Mouse (Mus musculus): ENCODE results near the gene Olfr48. TPM values are rescaled to one million over a fixed set of nuclear protein-coding genes. Genes with fewer than 3 reads are reported as not detected.

Gene Olfr48
- not detected in 2 replicates for polyA plus RNA-seq (2012; rRNA removed)

GRCm38 (mm10) chr2:89848105-89848504, at the start of gene Olfr48:
TSS of gene Olfr48 (minus strand) at chr2:89848205.
- Histone ChIP-seq H3K27ac (ENCODE audit: insufficient read depth, low read length) (no peak within 1 kb of the TSS), H3K4me3 (replicated peaks; ENCODE audit: insufficient read depth, low read depth, low read length) (no peak within 1 kb of the TSS), H3K4me1 (ENCODE audit: control insufficient read depth, insufficient read depth, low read length) (no peaks in the 10 kb centered on the region), H3K27me3 (ENCODE audit: control insufficient read depth, insufficient read depth, low read length) (no peaks in the 10 kb centered on the region)
- TF ChIP-seq CTCF (IDR thresholded peaks at IDR 0.05; ENCODE audit: borderline replicate concordance, insufficient read depth, low read depth, low read length) (no peak), POLR2A (IDR thresholded peaks at IDR 0.05; ENCODE audit: borderline replicate concordance, insufficient read depth, low read length) (no peak)
- no peak for DNase-seq
- 88% methylated on average over 5 of the region's 5 CpGs for WGBS

- WGBS = 93% methylated on average over 1 of the region's 1 CpGs
- H3K4me1 ChIP-seq (ENCODE audit: control insufficient read depth, insufficient read depth, low read length) = no peaks in the 10 kb centered on the region
- H3K27me3 ChIP-seq (ENCODE audit: control insufficient read depth, insufficient read depth, low read length) = no peaks in the 10 kb centered on the region
- no peak within 1 kb of the TSS for H3K4me3 ChIP-seq (replicated peaks; ENCODE audit: insufficient read depth, low read depth, low read length)
- H3K27ac ChIP-seq (ENCODE audit: insufficient read depth, low read length) = no peak within 1 kb of the TSS
- TF ChIP-seq POLR2A (IDR thresholded peaks at IDR 0.05; ENCODE audit: borderline replicate concordance, insufficient read depth, low read length) (no peak), CTCF (IDR thresholded peaks at IDR 0.05; ENCODE audit: borderline replicate concordance, insufficient read depth, low read depth, low read length) (no peak)
- DNase-seq = no peak
Measured at GRCm38 (mm10) chr2:89878137-89878536, 30.1 kb upstream of the Olfr48 start, which contains the start of gene Olfr1257. TSS of gene Olfr1257 (plus strand) at chr2:89878437.

GRCm38 (mm10) chr2:89849230-89849629, 1.2 kb upstream of the Olfr48 start:
- TF ChIP-seq POLR2A (IDR thresholded peaks at IDR 0.05; ENCODE audit: borderline replicate concordance, insufficient read depth, low read length) (no peak), CTCF (IDR thresholded peaks at IDR 0.05; ENCODE audit: borderline replicate concordance, insufficient read depth, low read depth, low read length) (no peak)
- whole genome bisulfite sequencing = 86% methylated on average over 1 of the region's 1 CpGs
- H3K4me1 ChIP-seq (ENCODE audit: control insufficient read depth, insufficient read depth, low read length) = no peaks in the 10 kb centered on the region

GRCm38 (mm10) chr2:89841455-89841854, 6.5 kb downstream of the Olfr48 start, which contains the start of gene Olfr1256:
TSS of gene Olfr1256 (minus strand) at chr2:89841555.
- Histone ChIP-seq H3K4me3 (replicated peaks; ENCODE audit: insufficient read depth, low read depth, low read length) (no peak within 1 kb of the TSS), H3K27me3 (ENCODE audit: control insufficient read depth, insufficient read depth, low read length) (no peaks in the 10 kb centered on the region), H3K27ac (ENCODE audit: insufficient read depth, low read length) (no peak within 1 kb of the TSS), H3K4me1 (ENCODE audit: control insufficient read depth, insufficient read depth, low read length) (no peaks in the 10 kb centered on the region)
- 59% methylated on average over 2 of the region's 2 CpGs for WGBS
- no peak for DNase-seq
- TF ChIP-seq POLR2A (IDR thresholded peaks at IDR 0.05; ENCODE audit: borderline replicate concordance, insufficient read depth, low read length) (no peak), CTCF (IDR thresholded peaks at IDR 0.05; ENCODE audit: borderline replicate concordance, insufficient read depth, low read depth, low read length) (no peak)

More at GRCm38 (mm10) chr2:89849230-89849629, 1.2 kb upstream of the Olfr48 start:
- Histone ChIP-seq H3K4me3 (replicated peaks; ENCODE audit: insufficient read depth, low read depth, low read length) (no peak overlapping the region), H3K27ac (ENCODE audit: insufficient read depth, low read length) (no peak overlapping the region), H3K27me3 (ENCODE audit: control insufficient read depth, insufficient read depth, low read length) (no peaks in the 10 kb centered on the region)
- no peak for DNase-seq

- WGBS = 79% methylated on average over 1 of the region's 1 CpGs
- TF ChIP-seq CTCF (IDR thresholded peaks at IDR 0.05; ENCODE audit: borderline replicate concordance, insufficient read depth, low read depth, low read length) = no peak
- TF ChIP-seq POLR2A (IDR thresholded peaks at IDR 0.05; ENCODE audit: borderline replicate concordance, insufficient read depth, low read length) = no peak
- H3K4me3 ChIP-seq (replicated peaks; ENCODE audit: insufficient read depth, low read depth, low read length) = no peak overlapping the region
Measured at GRCm38 (mm10) chr2:89820216-89820615, 27.8 kb downstream of the Olfr48 start.

GRCm38 (mm10) chr2:89811751-89812150, 36.3 kb downstream of the Olfr48 start, which contains the start of gene Olfr1255:
TSS of gene Olfr1255 (plus strand) at chr2:89812051.
- Histone ChIP-seq H3K27ac (ENCODE audit: insufficient read depth, low read length) (no peak within 1 kb of the TSS), H3K4me1 (ENCODE audit: control insufficient read depth, insufficient read depth, low read length) (no peaks in the 10 kb centered on the region), H3K4me3 (replicated peaks; ENCODE audit: insufficient read depth, low read depth, low read length) (no peak within 1 kb of the TSS), H3K27me3 (ENCODE audit: control insufficient read depth, insufficient read depth, low read length) (no peaks in the 10 kb centered on the region)
- DNase-seq = no peak
- 90% methylated on average over 3 of the region's 3 CpGs for WGBS
- no peak for TF ChIP-seq POLR2A (IDR thresholded peaks at IDR 0.05; ENCODE audit: borderline replicate concordance, insufficient read depth, low read length)
- TF ChIP-seq CTCF (IDR thresholded peaks at IDR 0.05; ENCODE audit: borderline replicate concordance, insufficient read depth, low read depth, low read length) = no peak

More at GRCm38 (mm10) chr2:89820216-89820615, 27.8 kb downstream of the Olfr48 start:
- Histone ChIP-seq H3K27ac (ENCODE audit: insufficient read depth, low read length) (no peak overlapping the region), H3K4me1 (ENCODE audit: control insufficient read depth, insufficient read depth, low read length) (no peaks in the 10 kb centered on the region), H3K27me3 (ENCODE audit: control insufficient read depth, insufficient read depth, low read length) (no peaks in the 10 kb centered on the region)
- DNase-seq = no peak

GRCm38 (mm10) chr2:89810751-89811150, 37.3 kb downstream of the Olfr48 start:
- DNase-seq = no peak
- H3K4me1 ChIP-seq (ENCODE audit: control insufficient read depth, insufficient read depth, low read length) = no peaks in the 10 kb centered on the region
- no peak overlapping the region for H3K27ac ChIP-seq (ENCODE audit: insufficient read depth, low read length)
- TF ChIP-seq POLR2A (IDR thresholded peaks at IDR 0.05; ENCODE audit: borderline replicate concordance, insufficient read depth, low read length) (no peak), CTCF (IDR thresholded peaks at IDR 0.05; ENCODE audit: borderline replicate concordance, insufficient read depth, low read depth, low read length) (no peak)
- no peaks in the 10 kb centered on the region for H3K27me3 ChIP-seq (ENCODE audit: control insufficient read depth, insufficient read depth, low read length)
- WGBS = 73% methylated on average over 2 of the region's 2 CpGs
- H3K4me3 ChIP-seq (replicated peaks; ENCODE audit: insufficient read depth, low read depth, low read length) = no peak overlapping the region

- WGBS = 92% methylated on average over 3 of the region's 3 CpGs
- no peak for DNase-seq
- H3K4me3 ChIP-seq (replicated peaks; ENCODE audit: insufficient read depth, low read depth, low read length) = no peak overlapping the region
- TF ChIP-seq CTCF (IDR thresholded peaks at IDR 0.05; ENCODE audit: borderline replicate concordance, insufficient read depth, low read depth, low read length) (no peak), POLR2A (IDR thresholded peaks at IDR 0.05; ENCODE audit: borderline replicate concordance, insufficient read depth, low read length) (no peak)
- H3K27me3 ChIP-seq (ENCODE audit: control insufficient read depth, insufficient read depth, low read length) = no peaks in the 10 kb centered on the region
- no peak overlapping the region for H3K27ac ChIP-seq (ENCODE audit: insufficient read depth, low read length)
- H3K4me1 ChIP-seq (ENCODE audit: control insufficient read depth, insufficient read depth, low read length) = no peaks in the 10 kb centered on the region
Measured at GRCm38 (mm10) chr2:89799583-89799982, 48.4 kb downstream of the Olfr48 start.

Data from cerebellum, adult 2 months (tissue).